Mouse (Mus musculus) limb, embryonic 14.5 days (tissue): ENCODE data around the gene Tubb4b. TPM values are rescaled to one million over a fixed set of nuclear protein-coding genes. Genes with fewer than 3 reads are reported as not detected.

Experiments used
- ATAC-seq: fragments of 200-750 bp; cut with Nextera tagmentation; 2 replicates; pipeline ENCODE4 v1.8.0; 2017; ENCODE audit warnings: low read depth, moderate number of reproducible peaks, moderate TSS enrichment; ENCODE audit not compliant: low FRiP score
- DNase-seq: peaks from one replicate; pipeline ENCODE4 v3.0.0-alpha.2; 2015; ENCODE audit warnings: low spot score
- H3K27ac ChIP-seq: fragments of 300-500 bp; sonication (generic); replicated peaks from 2 replicates; pipeline ENCODE4 v1.5.1; 2014; ENCODE audit warnings: low read depth, mild to moderate bottlenecking, low read length, moderate library complexity, mixed read lengths
- H3K27me3 ChIP-seq: fragments of 300-500 bp; sonication (generic); 2 replicates; pipeline ENCODE4 v1.6.1; 2014; ENCODE audit warnings: low read length, mixed read lengths; ENCODE audit not compliant: control insufficient read depth, insufficient read depth
- H3K36me3 ChIP-seq: fragments of 300-500 bp; sonication (generic); 2 replicates; pipeline ENCODE4 v1.6.1; 2014; ENCODE audit warnings: mild to moderate bottlenecking, low read length, moderate library complexity, mixed read lengths; ENCODE audit not compliant: control insufficient read depth, insufficient read depth
- H3K4me1 ChIP-seq: fragments of 300-500 bp; sonication (generic); 2 replicates; pipeline ENCODE4 v1.6.1; 2014; ENCODE audit warnings: antibody characterized with exemption, low read length, mixed read lengths; ENCODE audit not compliant: control insufficient read depth, insufficient read depth
- H3K4me2 ChIP-seq: fragments of 300-500 bp; sonication (generic); replicated peaks from 2 replicates; pipeline ENCODE4 v1.6.1; 2014; ENCODE audit warnings: low read depth, mild to moderate bottlenecking, low read length, moderate library complexity; ENCODE audit not compliant: severe bottlenecking
- H3K4me3 ChIP-seq: fragments of 300-500 bp; sonication (generic); replicated peaks from 2 replicates; pipeline ENCODE4 v1.5.1; 2014; ENCODE audit warnings: low read length
- H3K9ac ChIP-seq: fragments of 300-500 bp; sonication (generic); 2 replicates; pipeline ENCODE4 v1.6.1; 2014; ENCODE audit warnings: mild to moderate bottlenecking, low read depth, low read length, moderate library complexity; ENCODE audit not compliant: severe bottlenecking
- H3K9me3 ChIP-seq: fragments of 300-500 bp; sonication (generic); 2 replicates; pipeline ENCODE4 v1.6.1; 2016; ENCODE audit warnings: low read length; ENCODE audit not compliant: control insufficient read depth
- POLR2A ChIP-seq: fragments of 200-500 bp; IDR thresholded peaks from 2 replicates; pipeline ENCODE4 v1.8.0; 2012; ENCODE audit warnings: inconsistent platforms, mild to moderate bottlenecking, moderate library complexity, borderline replicate concordance; ENCODE audit not compliant: insufficient read depth, insufficient read length; ENCODE audit errors: extremely low read depth
- WGBS: fragments of 180-500 bp; shearing (Covaris S2); extraction: QIAGEN DNeasy Blood & Tissue Kit; methylation state at CpG from one replicate; pipeline ENCODE4 v1.1.7; 2014; 5-methylcytosine and 5-hydroxymethylcytosine counted together
- polyA plus RNA-seq, 2 experiments: library from polyadenylated mRNA; depleted of rRNA in 1 of 2; stranded (reverse) in 1 of 2; unstranded in 1 of 2; fragments of >200 nt; fragmentation: Nextera tagmentation in 1 of 2; extraction: Ambion mirVana in 1 of 2; gene quantifications; 2 replicates each; pipeline versions ENCODE4 v1.2.1 to v1.2.3; 2012 to 2014

Tubb4b gene
- polyA plus RNA-seq, 2 experiments = 419 to 501 TPM

DNA sequence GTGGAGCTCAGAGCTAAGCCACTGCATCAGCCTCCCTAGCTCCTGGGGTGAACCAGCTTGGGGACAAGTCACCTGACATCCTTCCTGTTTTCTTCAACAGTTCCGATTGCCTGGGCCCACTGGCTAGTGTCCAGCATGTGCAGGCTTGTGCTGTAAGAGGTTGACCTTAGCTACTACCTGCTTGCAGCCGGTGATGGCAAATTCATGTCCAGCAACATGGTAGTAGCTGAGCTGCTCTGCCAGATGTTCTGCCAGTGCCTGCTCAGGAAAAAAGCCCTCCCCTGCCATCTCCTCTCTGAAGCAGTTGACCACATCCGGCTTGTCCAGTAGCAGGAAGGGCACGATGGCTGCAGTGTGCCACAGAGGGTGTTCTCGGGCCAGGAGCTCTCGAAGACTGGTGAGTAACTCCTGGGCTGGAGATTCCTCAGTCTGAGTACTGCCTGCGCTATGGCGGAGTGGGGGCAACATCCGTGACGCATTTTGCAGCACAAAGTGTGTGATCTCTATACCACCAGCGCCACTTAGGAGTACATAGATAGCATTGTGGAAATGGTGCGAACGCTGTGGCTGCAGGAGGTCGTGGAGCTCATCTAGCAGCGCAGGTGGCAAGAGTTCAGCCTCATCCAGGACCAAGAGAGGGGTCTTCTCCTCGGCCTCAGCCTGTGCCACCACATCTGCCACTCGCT, 29.9 kb downstream of the Tubb4b start:
- TF ChIP-seq POLR2A = no peak
- no peak for DNase-seq
- no peaks in the 10 kb centered on the region for H3K9me3 ChIP-seq
- peaks cover 9% of the 10 kb centered on the region for H3K36me3 ChIP-seq
- H3K4me3 ChIP-seq = no peak overlapping the region
- no peak overlapping the region for H3K27ac ChIP-seq
- WGBS = 87% methylated on average over 17 of the region's 17 CpGs
- H3K4me2 ChIP-seq = no peak overlapping the region
- no peak for ATAC-seq
- H3K4me1 ChIP-seq = 0 out of 2 replicates have a peak, but pooled peaks cover 11% of the 10 kb centered on the region
- peaks cover 21% of the 10 kb centered on the region for H3K27me3 ChIP-seq
- H3K9ac ChIP-seq = no peak overlapping the region

DNA sequence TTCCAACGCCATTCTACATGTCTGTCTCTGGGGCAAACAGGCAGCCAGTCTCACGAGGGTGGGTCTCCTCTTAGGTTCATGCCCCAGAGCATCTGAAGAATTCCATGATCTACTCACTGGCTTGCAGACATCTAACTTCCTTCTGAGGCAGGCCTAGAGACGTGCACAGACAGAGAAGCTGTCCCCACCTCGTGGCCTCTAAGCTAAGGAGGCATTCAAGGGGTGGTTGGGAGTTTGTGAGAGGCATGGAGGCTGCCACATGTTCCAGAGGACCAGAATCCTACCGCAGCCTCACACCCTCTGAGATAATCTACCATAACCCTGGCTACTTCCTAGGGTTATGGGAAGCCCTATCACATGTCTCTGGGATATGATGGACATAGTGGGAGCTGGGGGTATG, 30.5 kb downstream of the Tubb4b start:
- DNase-seq (no peak), ATAC-seq (no peak)
- Histone ChIP-seq H3K9me3 (no peaks in the 10 kb centered on the region), H3K9ac (no peak overlapping the region), H3K27ac (no peak overlapping the region), H3K4me3 (no peak overlapping the region), H3K36me3 (peaks cover 3% of the 10 kb centered on the region; the same call in 1 of the 2 replicates), H3K4me2 (no peak overlapping the region), H3K4me1 (0 out of 2 replicates have a peak, but pooled peaks cover 11% of the 10 kb centered on the region), H3K27me3 (peaks cover 21% of the 10 kb centered on the region)
- 74% methylated on average over 5 of the region's 5 CpGs for WGBS
- no peak for TF ChIP-seq POLR2A

GRCm38 (mm10) chr2:25193330-25193770, 31.2 kb downstream of the Tubb4b start:
- 0% methylated on average over 6 of the region's 6 CpGs for WGBS
- Histone ChIP-seq H3K4me2 (peak overlapping the region; percentile 2; the same call in 1 of the 2 replicates), H3K9ac (no peak overlapping the region), H3K4me1 (0 out of 2 replicates have a peak, but pooled peaks cover 11% of the 10 kb centered on the region), H3K27me3 (peaks cover 21% of the 10 kb centered on the region), H3K36me3 (no peaks in the 10 kb centered on the region), H3K4me3 (no peak overlapping the region), H3K27ac (no peak overlapping the region), H3K9me3 (no peaks in the 10 kb centered on the region)
- ATAC-seq (peak; percentile 80), DNase-seq (peak; percentile 92)
- TF ChIP-seq POLR2A = no peak

GRCm38 (mm10) chr2:25187841-25188240, 36.7 kb downstream of the Tubb4b start:
- DNase-seq (no peak), ATAC-seq (no peak)
- Histone ChIP-seq H3K4me2 (no peak overlapping the region), H3K27ac (no peak overlapping the region), H3K9ac (no peak overlapping the region), H3K4me1 (no peaks in the 10 kb centered on the region), H3K9me3 (no peaks in the 10 kb centered on the region), H3K27me3 (peaks cover 21% of the 10 kb centered on the region), H3K36me3 (no peaks in the 10 kb centered on the region), H3K4me3 (no peak overlapping the region)
- no peak for TF ChIP-seq POLR2A
- WGBS = 83% methylated on average over 6 of the region's 6 CpGs

DNA sequence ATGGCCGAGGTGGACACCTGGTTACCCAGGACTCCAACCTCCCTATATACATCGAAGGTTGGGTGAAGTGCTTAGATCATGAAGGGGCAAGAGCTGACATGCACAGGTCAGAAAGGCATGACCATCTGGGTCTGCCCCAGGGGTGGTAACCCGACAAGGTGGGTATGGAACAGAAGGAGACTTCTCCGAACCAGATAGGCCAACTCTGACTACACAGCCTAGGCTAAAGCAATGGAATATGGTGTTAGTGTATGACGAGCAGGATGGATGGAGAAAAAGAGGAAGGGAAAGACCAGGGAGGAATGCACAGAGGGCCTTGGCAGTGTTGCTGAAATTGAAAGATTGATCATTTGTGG, 37.9 kb downstream of the Tubb4b start:
- no peaks in the 10 kb centered on the region for H3K36me3 ChIP-seq
- DNase-seq = no peak
- no peaks in the 10 kb centered on the region for H3K9me3 ChIP-seq
- ATAC-seq = no peak
- peaks cover 33% of the 10 kb centered on the region for H3K27me3 ChIP-seq
- H3K9ac ChIP-seq = no peak overlapping the region
- TF ChIP-seq POLR2A = no peak
- WGBS = 30% methylated on average over 5 of the region's 5 CpGs
- H3K27ac ChIP-seq = no peak overlapping the region
- H3K4me1 ChIP-seq = no peaks in the 10 kb centered on the region
- H3K4me2 ChIP-seq = peak overlapping the region; percentile 88
- H3K4me3 ChIP-seq = peak overlapping the region; percentile 45
